Mouse (Mus musculus) heart, embryonic 11.5 days (tissue): ENCODE measurements at regions not wholly inside any gene's neighbourhood (a gene's known extent, or its start where the extent isn't known, plus 50 kb on each side); places are given as distances from the start of the nearest gene placed in this dataset.

Experiments used
- ATAC-seq: fragments of 200-750 bp; cut with Nextera tagmentation; replicated peaks from 2 replicates; pipeline ENCODE4 v1.8.0; 2017; ENCODE audit warnings: moderate library complexity; ENCODE audit not compliant: insufficient number of reproducible peaks, low FRiP score, low TSS enrichment
- H3K27ac ChIP-seq: fragments of 300-500 bp; sonication (generic); 2 replicates; pipeline ENCODE4 v1.5.1; 2014; ENCODE audit warnings: mild to moderate bottlenecking, low read depth, low read length
- H3K27me3 ChIP-seq: fragments of 300-500 bp; sonication (generic); 2 replicates; pipeline ENCODE4 v1.6.1; 2014; ENCODE audit warnings: mild to moderate bottlenecking, low read length, mixed read lengths; ENCODE audit not compliant: control insufficient read depth, insufficient read depth
- H3K36me3 ChIP-seq: fragments of 300-500 bp; sonication (generic); 2 replicates; pipeline ENCODE4 v1.6.1; 2014; ENCODE audit warnings: mild to moderate bottlenecking, low read length, moderate library complexity, mixed read lengths; ENCODE audit not compliant: control insufficient read depth, insufficient read depth
- H3K4me1 ChIP-seq: fragments of 300-500 bp; sonication (generic); 2 replicates; pipeline ENCODE4 v1.6.1; 2014; ENCODE audit warnings: low read length; ENCODE audit not compliant: control insufficient read depth, insufficient read depth
- H3K4me2 ChIP-seq: fragments of 300-500 bp; sonication (generic); 2 replicates; pipeline ENCODE4 v1.6.1; 2014; ENCODE audit warnings: mild to moderate bottlenecking, moderate library complexity
- H3K4me3 ChIP-seq: fragments of 300-500 bp; sonication (generic); 2 replicates; pipeline ENCODE4 v1.5.1; 2014; ENCODE audit warnings: low read depth, low read length
- H3K9ac ChIP-seq: fragments of 300-500 bp; sonication (generic); 2 replicates; pipeline ENCODE4 v1.6.1; 2014; ENCODE audit warnings: mild to moderate bottlenecking, low read depth, low read length, moderate library complexity
- H3K9me3 ChIP-seq: fragments of 300-500 bp; sonication (generic); replicated peaks from 2 replicates; pipeline ENCODE4 v1.6.1; 2016; ENCODE audit warnings: low read length; ENCODE audit not compliant: control insufficient read depth
- WGBS: fragments of 180-500 bp; shearing (Covaris S2); extraction: QIAGEN DNeasy Blood & Tissue Kit; methylation state at CpG from one replicate; pipeline ENCODE4 v1.1.7; 2014; ENCODE audit not compliant: insufficient replicate concordance; 5-methylcytosine and 5-hydroxymethylcytosine counted together

DNA sequence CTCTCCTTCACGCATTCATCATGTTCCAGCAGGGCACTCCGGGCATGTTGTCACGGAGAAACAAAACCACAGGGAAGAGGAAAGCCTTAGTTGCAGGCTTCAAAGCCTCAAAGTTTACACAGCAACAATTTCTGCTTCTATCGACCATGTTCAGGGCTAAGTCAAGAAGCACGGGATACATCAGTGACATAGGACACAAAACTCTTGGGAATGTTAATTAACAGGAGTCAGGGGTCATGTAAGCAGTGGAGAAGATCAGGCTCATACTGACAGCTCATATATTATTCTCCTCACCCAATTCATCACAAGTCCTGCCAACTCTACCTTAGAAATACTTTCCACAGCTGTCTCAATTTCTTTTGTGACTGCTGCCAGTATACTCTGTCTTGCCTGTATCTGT lies 133.0 kb upstream of the Btbd3 start:
- Histone ChIP-seq H3K4me1 (no peaks in the 10 kb centered on the region), H3K27ac (no peak overlapping the region), H3K27me3 (no peaks in the 10 kb centered on the region), H3K4me2 (no peak overlapping the region), H3K36me3 (no peaks in the 10 kb centered on the region), H3K4me3 (no peak overlapping the region), H3K9me3 (0 out of 2 replicates have a peak, but pooled peaks cover under 1% of the 10 kb centered on the region), H3K9ac (no peak overlapping the region)
- ATAC-seq = no peak
- WGBS = 61% methylated on average over 5 of the region's 5 CpGs

DNA sequence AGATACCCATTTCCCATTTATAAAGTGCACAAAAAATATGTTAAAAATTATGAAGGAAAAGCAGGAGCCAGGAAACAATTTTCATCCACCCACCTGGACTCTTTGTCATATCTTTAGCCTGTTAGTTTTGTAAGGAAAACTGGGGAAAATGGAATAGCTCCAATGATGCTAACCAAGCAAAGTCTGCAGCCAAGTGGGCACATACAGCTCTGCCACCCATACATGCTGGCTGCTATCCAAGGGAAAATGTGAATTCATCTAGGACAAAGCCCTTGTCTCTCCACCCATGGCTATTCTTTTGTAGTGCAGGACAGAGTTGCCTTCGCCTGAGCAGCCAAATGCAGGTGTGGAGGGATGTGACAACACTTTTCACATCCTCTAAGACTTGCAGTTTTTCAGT lies 135.5 kb upstream of the Btbd3 start:
- no peak overlapping the region for H3K9ac ChIP-seq
- no peak for ATAC-seq
- no peaks in the 10 kb centered on the region for H3K27me3 ChIP-seq
- H3K4me2 ChIP-seq = no peak overlapping the region
- H3K4me1 ChIP-seq = no peaks in the 10 kb centered on the region
- no peak overlapping the region for H3K4me3 ChIP-seq
- H3K36me3 ChIP-seq = no peaks in the 10 kb centered on the region
- H3K9me3 ChIP-seq = 0 out of 2 replicates have a peak, but pooled peaks cover 3% of the 10 kb centered on the region
- WGBS = 64% methylated on average over 1 of the region's 1 CpGs
- H3K27ac ChIP-seq = no peak overlapping the region

DNA sequence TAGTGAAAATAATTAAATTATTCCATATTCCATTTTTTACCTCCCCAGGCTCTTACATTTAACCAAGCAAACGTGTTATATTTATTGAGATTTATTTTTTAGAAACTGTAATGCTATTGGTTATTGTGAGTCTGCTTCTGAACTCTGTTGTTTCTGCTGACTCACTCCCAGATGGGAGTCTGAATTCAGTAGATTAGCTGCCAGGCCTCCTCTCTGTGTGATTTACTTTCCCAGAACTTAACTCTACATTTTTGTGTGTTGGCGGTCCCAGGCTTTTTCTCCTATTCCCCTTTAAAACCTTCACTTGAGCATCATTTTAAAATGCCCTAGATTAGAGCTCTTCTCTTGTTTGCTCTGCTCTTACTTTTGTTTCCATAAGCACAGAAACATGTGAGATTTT lies 136.2 kb upstream of the Btbd3 start:
- no peak overlapping the region for H3K4me2 ChIP-seq
- no peak overlapping the region for H3K4me3 ChIP-seq
- ATAC-seq = no peak
- no peaks in the 10 kb centered on the region for H3K4me1 ChIP-seq
- H3K9ac ChIP-seq = no peak overlapping the region
- H3K36me3 ChIP-seq = no peaks in the 10 kb centered on the region
- 67% methylated on average over 2 of the region's 2 CpGs for WGBS
- no peaks in the 10 kb centered on the region for H3K27me3 ChIP-seq
- H3K9me3 ChIP-seq = 0 out of 2 replicates have a peak, but pooled peaks cover 3% of the 10 kb centered on the region
- H3K27ac ChIP-seq = no peak overlapping the region

DNA sequence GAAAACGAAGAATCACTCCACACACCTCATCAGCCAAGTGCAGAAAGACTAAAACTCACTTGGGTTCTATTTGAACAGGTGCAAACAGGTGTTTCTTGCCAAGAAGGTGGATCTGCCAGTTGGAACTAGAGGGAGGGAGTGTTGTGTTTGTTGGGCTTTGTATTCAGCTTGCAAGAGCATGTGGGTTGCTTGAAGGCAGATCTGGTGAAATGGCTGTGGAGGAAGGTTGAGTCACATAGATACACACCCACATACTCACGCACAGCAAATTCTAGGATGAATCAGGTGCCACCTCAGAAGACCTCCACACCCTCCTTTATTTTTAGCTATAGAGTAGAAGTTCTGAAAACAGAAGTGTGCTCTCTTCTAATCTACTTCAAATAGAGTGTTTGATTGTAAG lies 156.6 kb upstream of the Btbd3 start:
- no peaks in the 10 kb centered on the region for H3K9me3 ChIP-seq
- 70% methylated on average over 2 of the region's 2 CpGs for WGBS

DNA sequence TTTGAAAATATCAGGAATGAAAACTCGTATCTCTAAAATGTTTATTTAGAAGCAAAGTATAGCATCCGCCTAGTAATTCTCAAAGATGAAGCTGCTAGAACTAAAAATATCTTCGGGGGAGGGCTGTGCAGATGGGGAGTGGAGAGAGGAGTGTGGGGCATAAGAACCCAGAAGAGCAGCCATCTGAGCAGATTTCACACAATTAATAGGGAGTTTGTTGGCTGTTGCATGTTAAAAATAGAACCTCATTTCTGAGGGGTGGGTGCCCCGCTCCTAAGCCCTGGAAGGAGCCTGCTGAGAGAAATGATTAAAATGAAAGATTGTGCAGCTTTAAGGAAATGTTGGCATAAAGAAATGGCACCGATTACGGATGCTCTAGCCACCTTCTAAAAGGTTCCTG lies 171.0 kb upstream of the Btbd3 start:
- H3K9ac ChIP-seq = no peak overlapping the region
- H3K27ac ChIP-seq = no peak overlapping the region
- no peaks in the 10 kb centered on the region for H3K27me3 ChIP-seq
- no peak for ATAC-seq
- 72% methylated on average over 6 of the region's 6 CpGs for WGBS
- no peaks in the 10 kb centered on the region for H3K36me3 ChIP-seq
- H3K4me3 ChIP-seq = no peak overlapping the region
- no peaks in the 10 kb centered on the region for H3K9me3 ChIP-seq
- no peaks in the 10 kb centered on the region for H3K4me1 ChIP-seq
- no peak overlapping the region for H3K4me2 ChIP-seq

More for the DNA sequence above, 156.6 kb upstream of the Btbd3 start:
- ATAC-seq = no peak
- no peak overlapping the region for H3K4me3 ChIP-seq
- no peak overlapping the region for H3K9ac ChIP-seq
- no peaks in the 10 kb centered on the region for H3K36me3 ChIP-seq
- H3K27ac ChIP-seq = no peak overlapping the region
- no peaks in the 10 kb centered on the region for H3K4me1 ChIP-seq
- no peak overlapping the region for H3K4me2 ChIP-seq
- no peaks in the 10 kb centered on the region for H3K27me3 ChIP-seq

DNA sequence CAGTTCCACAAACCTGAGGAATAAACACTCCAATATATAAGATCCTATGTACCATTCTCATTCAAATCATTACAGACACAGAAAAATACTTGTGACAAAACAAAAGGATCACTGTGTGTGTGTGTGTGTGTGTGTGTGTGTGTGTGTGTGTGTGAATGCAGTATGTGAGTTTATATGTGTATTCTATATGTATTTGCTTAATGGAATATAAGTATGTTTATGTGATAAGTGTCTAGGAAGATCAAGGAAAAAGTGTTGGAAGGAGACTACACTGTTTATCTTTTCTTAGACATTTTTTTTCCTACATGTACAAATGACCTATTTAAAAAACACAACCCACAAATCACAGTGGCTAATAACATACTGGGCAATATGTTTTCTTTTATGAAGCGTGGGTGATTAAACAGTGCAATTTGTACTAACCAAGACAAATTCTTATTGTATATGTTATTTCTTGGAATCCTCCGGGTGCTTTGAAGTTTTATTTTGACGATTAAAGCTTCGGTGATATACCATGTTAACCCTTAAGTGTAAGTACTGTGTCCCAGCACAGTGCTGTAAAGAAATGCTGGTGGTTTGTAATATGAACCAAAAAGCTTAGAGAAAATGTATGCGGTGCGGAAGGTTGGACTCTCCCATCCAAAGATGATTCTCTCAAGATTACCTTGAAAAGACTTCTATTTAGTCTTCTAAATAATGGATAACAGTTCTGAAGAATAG lies 171.6 kb upstream of the Btbd3 start:
- H3K27ac ChIP-seq = no peak overlapping the region
- 72% methylated on average over 6 of the region's 6 CpGs for WGBS
- H3K4me3 ChIP-seq = no peak overlapping the region
- ATAC-seq = no peak
- H3K9ac ChIP-seq = no peak overlapping the region
- H3K27me3 ChIP-seq = no peaks in the 10 kb centered on the region
- H3K4me2 ChIP-seq = no peak overlapping the region
- H3K9me3 ChIP-seq = no peaks in the 10 kb centered on the region
- no peaks in the 10 kb centered on the region for H3K4me1 ChIP-seq
- H3K36me3 ChIP-seq = no peaks in the 10 kb centered on the region

DNA sequence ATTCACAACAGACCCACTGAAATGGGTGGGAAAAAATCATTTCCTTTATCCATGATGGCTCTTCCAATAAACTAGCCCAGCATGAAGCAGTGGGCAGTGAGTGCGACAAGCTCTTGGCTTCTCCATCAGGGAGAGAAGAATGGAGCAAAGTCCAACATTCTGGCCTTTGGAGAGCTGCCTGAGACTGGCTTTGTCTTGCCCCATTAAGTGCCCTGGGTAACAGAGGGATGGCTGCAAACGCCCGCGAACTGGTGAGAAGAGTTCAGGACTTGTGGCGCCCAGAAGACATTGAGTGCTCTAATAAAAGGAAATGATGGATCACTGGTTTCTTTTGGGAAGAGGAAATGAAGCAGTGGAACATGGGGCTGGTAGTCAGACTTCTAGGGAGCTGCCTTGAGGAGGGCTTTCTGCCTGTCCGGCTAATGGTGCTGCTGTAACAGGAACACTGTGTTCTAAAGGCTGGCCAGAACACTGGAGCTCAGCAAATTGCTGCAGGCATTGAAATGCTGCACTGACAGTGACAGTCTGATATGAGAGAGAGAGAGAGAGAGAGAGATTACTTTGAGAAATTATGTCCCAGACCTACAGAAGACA lies 182.2 kb upstream of the Btbd3 start:
- Histone ChIP-seq H3K27me3 (no peaks in the 10 kb centered on the region), H3K4me3 (no peak overlapping the region), H3K27ac (no peak overlapping the region), H3K9ac (no peak overlapping the region), H3K9me3 (no peaks in the 10 kb centered on the region), H3K4me2 (no peak overlapping the region), H3K4me1 (no peaks in the 10 kb centered on the region), H3K36me3 (no peaks in the 10 kb centered on the region)
- ATAC-seq = no peak
- 84% methylated on average over 6 of the region's 6 CpGs for WGBS

DNA sequence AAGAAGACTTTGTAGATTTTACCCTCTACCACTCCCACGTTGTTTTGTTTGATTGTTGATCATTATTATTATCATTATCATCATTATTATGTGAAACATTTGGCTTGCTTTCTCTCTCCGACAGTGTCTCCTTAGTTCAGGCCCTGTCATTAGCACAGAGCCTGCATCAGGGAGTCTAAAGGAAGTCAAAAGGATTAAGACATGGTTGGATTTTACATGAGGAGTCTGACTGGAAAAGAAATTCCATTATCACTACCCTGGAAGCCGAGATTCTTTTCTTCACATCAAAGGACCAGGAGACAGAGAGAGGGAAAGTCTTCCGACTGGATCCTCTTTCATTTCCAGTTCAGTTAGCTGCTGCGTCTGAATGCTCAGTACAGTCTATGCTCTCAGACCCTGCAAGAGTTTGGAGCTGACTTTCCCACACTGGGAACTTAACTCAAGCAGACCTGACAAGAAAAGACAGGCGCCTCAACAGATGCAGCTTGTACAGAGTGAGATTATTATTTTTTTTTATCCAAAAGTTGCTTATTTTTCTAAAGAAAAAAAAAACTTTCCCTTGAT lies 184.1 kb upstream of the Btbd3 start:
- H3K4me2 ChIP-seq = no peak overlapping the region
- H3K9me3 ChIP-seq = no peaks in the 10 kb centered on the region
- no peak overlapping the region for H3K9ac ChIP-seq
- no peaks in the 10 kb centered on the region for H3K4me1 ChIP-seq
- H3K27me3 ChIP-seq = no peaks in the 10 kb centered on the region
- 41% methylated on average over 6 of the region's 6 CpGs for WGBS
- no peak overlapping the region for H3K27ac ChIP-seq
- ATAC-seq = no peak
- no peak overlapping the region for H3K4me3 ChIP-seq
- H3K36me3 ChIP-seq = no peaks in the 10 kb centered on the region

DNA sequence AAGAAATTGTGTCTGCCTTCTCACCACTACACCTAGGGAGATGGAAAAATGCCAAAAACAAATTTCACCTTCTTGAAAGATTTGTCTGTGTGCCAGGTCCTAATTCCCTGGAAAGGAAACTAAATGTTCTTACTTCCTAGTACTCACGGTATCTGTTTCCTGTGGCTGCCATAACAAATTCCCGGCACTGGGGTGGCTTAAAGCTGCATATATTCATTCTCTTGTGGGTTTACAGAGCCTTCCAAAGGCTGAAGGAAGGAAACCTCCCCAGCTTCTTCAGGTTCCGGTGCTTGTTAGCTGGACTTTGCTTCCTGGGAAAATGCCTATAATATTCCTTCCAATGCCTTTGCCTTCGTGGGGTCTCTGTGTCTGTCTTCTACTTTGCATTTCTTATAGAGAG lies 203.3 kb upstream of the Btbd3 start:
- Histone ChIP-seq H3K4me3 (no peak overlapping the region), H3K36me3 (no peaks in the 10 kb centered on the region), H3K9ac (no peak overlapping the region), H3K4me2 (no peak overlapping the region), H3K4me1 (no peaks in the 10 kb centered on the region), H3K27ac (no peak overlapping the region), H3K9me3 (no peaks in the 10 kb centered on the region), H3K27me3 (no peaks in the 10 kb centered on the region)
- WGBS = 72% methylated on average over 4 of the region's 4 CpGs
- no peak for ATAC-seq
